Mouse (Mus musculus) WW6 (cell line): Measurements from ENCODE around the gene Ctse.
"Not testable (repeated sequence)": the region's sequence is repeated elsewhere in the genome, so short reads cannot be mapped to it uniquely, and the experiment has no call there.

Experiments
- DNase-seq: peaks from one replicate; pipeline ENCODE4 v3.0.0-alpha.2; 2013; ENCODE audit warnings: low read depth, low spot score

Gene Ctse

GRCm38 (mm10) chr1:131637791-131638540, at the start of gene Ctse:
TSS of gene Ctse (plus strand) at chr1:131638306.
- no peak for DNase-seq

GRCm38 (mm10) chr1:131598905-131599304, 39.2 kb upstream of the Ctse start, which contains the start of gene Avpr1b:
TSS of gene Avpr1b (plus strand) at chr1:131599239.
- no peak for DNase-seq

GRCm38 (mm10) chr1:131600314-131600713, 37.8 kb upstream of the Ctse start:
- DNase-seq, result peak; percentile 13

GRCm38 (mm10) chr1:131606719-131607118, 31.4 kb upstream of the Ctse start:
- no peak for DNase-seq

- DNase-seq, result no peak
These were observed 25.4 kb upstream of the Ctse start for GRCm38 (mm10) chr1:131612556-131613155.

GRCm38 (mm10) chr1:131613361-131614133, 24.6 kb upstream of the Ctse start:
- peak; percentile 86 for DNase-seq

- no peak for DNase-seq
These were observed 23.5 kb upstream of the Ctse start for GRCm38 (mm10) chr1:131614641-131615040.

GRCm38 (mm10) chr1:131616131-131616530, 22.0 kb upstream of the Ctse start:
- no peak for DNase-seq

GRCm38 (mm10) chr1:131616546-131617220, 21.4 kb upstream of the Ctse start:
- DNase-seq, result no peak

- no peak for DNase-seq
These were observed 19.5 kb upstream of the Ctse start for GRCm38 (mm10) chr1:131618576-131618975.

- no peak for DNase-seq
These were observed 18.8 kb upstream of the Ctse start for GRCm38 (mm10) chr1:131619348-131619747.

GRCm38 (mm10) chr1:131623644-131624043, 14.5 kb upstream of the Ctse start:
- DNase-seq, result no peak

- no peak for DNase-seq
These were observed 13.8 kb upstream of the Ctse start for GRCm38 (mm10) chr1:131624175-131624835.

- no peak for DNase-seq
These were observed 11.9 kb upstream of the Ctse start for GRCm38 (mm10) chr1:131626200-131626599.

- DNase-seq, result not testable (repeated sequence)
These were observed 5.9 kb upstream of the Ctse start for GRCm38 (mm10) chr1:131632216-131632615.

GRCm38 (mm10) chr1:131634495-131634894, 3.6 kb upstream of the Ctse start:
- DNase-seq, result no peak

- no peak for DNase-seq
These were observed 675 bp downstream of the Ctse start for GRCm38 (mm10) chr1:131638541-131639421.

GRCm38 (mm10) chr1:131640062-131640461, 2.0 kb downstream of the Ctse start:
- DNase-seq, result no peak

GRCm38 (mm10) chr1:131641565-131641964, 3.5 kb downstream of the Ctse start:
- no peak for DNase-seq

GRCm38 (mm10) chr1:131642251-131642650, 4.1 kb downstream of the Ctse start:
- DNase-seq, result no peak
